Mouse (Mus musculus): Measurements from ENCODE around the gene Vps37c.
A peak's percentile ranks its signal among the peaks of the same experiment; 100 is the strongest.

Gene Vps37c

DNA sequence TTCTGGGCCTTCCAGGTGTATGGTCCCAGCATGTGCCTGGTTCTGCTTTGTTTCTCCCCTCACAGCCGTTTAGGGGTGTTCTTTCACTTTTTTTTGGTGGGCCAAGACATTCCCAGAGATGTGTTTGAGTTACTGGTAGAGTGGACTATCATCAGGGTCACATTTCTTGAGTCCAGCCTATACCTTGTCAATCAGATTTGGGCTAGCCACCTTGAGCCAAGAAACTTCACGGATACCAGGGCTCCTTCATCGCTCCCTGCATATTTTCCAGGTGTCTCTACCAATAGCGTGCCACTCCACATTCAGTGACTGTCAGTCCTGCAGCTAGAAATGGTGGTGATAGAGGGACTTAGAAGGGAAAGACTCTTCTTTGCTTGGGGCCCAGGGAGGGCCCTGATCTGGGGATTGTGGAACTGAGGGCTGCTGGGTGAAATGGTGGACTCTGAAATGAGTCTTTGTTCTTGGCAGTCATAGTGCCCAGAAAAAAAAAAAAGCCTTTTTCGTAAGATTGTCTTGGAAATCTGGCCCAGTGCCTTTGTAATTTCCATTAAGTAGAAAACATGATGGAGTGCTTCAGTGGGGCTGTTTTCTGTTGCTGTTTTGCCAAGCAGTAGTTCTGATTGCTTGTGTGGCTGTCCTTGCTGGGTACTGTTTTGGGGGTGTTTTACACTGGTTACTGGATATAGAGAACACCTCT is 1.1 kb downstream of the Vps37c start:
- no peak for DNase-seq (ENCODE audit: extremely low spot score)

GRCm38 (mm10) chr19:10690336-10690735 is 1.8 kb downstream of the Vps37c start:
- no peak for DNase-seq (ENCODE audit: extremely low spot score)

DNA sequence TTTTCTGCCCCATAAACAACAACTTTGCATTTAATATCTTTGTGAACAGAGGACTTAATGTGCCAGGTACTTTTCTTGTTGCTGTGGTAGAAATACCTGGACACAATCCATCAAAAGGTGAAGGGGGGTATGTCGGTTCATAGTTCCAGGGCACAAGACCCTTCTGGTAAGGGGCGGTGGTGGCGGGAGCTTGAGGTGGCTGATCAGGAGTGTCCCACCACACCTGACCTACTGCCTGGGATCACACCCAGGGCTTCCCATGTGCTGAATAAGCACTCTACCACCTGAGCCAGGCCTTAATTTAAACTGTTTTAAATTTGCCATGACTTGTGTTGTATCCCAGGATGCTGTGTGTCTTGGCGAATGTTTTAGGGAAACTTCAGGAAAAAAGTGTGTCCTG is 2.6 kb downstream of the Vps37c start:
- no peak for DNase-seq (ENCODE audit: extremely low spot score)

DNA sequence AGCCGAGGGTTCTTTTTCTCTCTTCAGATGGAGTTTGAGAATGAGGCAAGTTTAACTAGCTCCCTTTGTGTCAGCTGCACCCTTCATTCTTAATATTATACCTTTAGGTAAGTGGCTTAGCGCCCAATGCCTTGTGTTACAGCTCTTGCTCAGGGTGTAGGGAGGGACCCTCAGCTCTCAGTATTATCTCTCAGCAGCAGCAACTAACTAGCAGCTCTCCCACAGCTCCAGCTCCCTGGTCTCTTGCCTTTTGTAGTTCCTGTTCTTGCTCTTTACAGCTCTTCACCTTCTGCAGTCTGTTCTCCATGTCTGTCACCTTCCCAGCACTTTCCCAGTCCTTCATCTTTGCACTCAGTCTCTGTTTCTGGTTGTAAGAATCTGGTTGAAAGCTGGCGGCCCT is 3.1 kb downstream of the Vps37c start:
- DNase-seq (ENCODE audit: extremely low spot score), result no peak

- DNase-seq (ENCODE audit: extremely low spot score), result no peak
Observed at GRCm38 (mm10) chr19:10692361-10692760, 3.8 kb downstream of the Vps37c start.

GRCm38 (mm10) chr19:10693926-10694682 is 5.6 kb downstream of the Vps37c start:
- DNase-seq (ENCODE audit: extremely low spot score), result no peak

DNA sequence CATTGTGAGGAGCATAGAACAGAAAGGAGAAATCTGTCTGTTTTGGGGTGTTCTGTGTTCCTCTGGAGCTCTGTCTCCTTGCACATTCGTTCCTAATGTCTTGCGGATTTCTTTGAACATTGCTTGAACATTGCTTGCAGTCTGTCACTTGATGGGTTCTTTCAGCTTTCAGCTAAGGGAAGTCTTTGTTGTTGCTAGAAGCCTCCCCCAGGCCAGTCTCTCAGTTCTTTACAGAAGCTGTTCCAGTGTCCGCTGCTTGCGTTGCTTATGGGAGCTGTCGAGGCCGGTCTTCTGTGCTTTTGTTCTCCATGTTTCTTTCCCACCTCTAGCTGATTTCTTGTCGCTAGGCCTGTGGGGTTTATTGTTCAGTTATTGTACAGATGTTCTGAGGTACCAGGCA is 7.3 kb downstream of the Vps37c start:
- DNase-seq (ENCODE audit: extremely low spot score), result no peak

- no peak for DNase-seq (ENCODE audit: extremely low spot score)
Observed at GRCm38 (mm10) chr19:10698131-10698991, 9.8 kb downstream of the Vps37c start.

GRCm38 (mm10) chr19:10699851-10700250 is 11.3 kb downstream of the Vps37c start:
- no peak for DNase-seq (ENCODE audit: extremely low spot score)

DNA sequence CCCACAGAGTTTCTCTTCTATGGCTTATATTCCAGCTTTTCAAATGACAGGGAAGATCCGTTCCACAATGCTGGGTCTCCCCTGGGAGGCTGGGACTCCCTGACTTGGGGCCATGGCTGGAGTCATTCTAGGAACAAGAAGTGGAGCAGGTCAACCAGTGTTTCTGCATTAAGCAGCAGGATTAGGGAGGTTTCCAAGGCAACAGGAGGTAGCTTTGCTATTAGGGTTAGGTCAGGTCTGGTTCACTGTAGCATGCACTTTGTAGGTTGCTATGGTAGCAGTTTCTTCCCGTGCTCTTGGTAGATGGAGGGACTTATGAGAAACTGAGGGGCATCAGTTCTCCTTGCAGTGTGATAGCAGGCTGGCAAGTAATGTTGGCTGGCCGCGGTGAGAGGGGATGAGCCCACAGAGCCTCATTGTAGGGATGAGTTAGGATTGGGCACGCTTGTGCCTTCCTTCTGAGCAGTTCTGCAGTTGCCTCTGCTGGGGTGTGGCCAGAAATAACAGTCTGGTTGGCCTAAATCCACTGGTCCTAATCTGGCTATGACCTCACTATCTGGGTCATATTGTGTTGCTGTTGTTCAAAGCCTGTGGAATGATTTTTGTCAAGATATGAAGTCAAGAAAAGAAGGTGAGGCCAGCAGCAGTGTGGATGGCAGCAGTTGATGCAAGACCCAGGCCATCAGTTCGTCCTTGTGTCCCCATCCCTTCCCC is 12.6 kb downstream of the Vps37c start:
- DNase-seq (ENCODE audit: extremely low spot score), result no peak

DNA sequence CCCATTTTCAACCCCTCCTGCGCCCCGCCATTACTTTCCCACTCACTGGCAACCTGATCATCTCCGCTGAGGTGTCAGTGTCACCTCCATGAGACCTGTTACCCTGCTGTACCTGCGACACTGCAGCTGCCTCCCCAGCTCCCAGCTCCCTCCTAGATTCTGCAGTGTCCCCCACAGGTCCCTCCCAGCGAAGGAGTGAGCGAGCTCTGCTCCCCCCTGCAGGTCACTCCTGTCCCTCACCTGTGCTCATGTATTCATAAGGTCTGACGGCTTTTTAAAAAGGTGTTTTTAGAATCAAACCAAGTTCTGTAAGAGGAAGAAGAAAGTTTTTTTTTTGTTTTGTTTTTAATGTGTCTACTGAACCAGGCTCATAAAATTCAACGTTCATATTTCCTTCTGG is 13.6 kb downstream of the Vps37c start:
- no peak for DNase-seq (ENCODE audit: extremely low spot score)

DNA sequence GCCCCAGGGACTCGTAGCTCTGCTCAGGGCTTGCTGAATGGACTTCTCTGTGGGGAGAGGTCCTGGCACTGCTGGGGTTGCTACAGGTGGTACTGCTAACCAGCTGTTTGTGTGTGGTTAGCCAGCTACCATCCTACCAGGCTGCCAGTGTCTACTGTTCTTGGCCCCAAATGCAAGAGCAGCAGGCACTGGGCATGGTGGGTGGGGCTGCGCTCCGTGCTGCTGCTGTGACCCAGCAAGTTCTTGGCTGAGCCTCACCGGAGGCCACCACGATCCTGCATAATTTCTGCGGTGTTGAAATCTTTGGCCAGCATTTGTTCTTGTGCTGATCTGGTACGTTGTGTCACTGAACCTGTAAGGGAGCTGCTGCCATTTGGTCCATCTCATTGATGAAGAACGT is 14.9 kb downstream of the Vps37c start:
- no peak for DNase-seq (ENCODE audit: extremely low spot score)

- DNase-seq (ENCODE audit: extremely low spot score), result no peak
Observed at GRCm38 (mm10) chr19:10707087-10707875, 18.7 kb downstream of the Vps37c start.

- no peak for DNase-seq (ENCODE audit: extremely low spot score)
Observed at GRCm38 (mm10) chr19:10707881-10708280, 19.3 kb downstream of the Vps37c start.

GRCm38 (mm10) chr19:10708900-10709299 is 20.4 kb downstream of the Vps37c start:
- DNase-seq (ENCODE audit: extremely low spot score), result no peak

GRCm38 (mm10) chr19:10709360-10710087 is 21.0 kb downstream of the Vps37c start:
- DNase-seq (ENCODE audit: extremely low spot score), result peak; percentile 92

GRCm38 (mm10) chr19:10710088-10710511 is 21.6 kb downstream of the Vps37c start:
- peak; percentile 45 for DNase-seq (ENCODE audit: extremely low spot score)

GRCm38 (mm10) chr19:10710751-10711150 is 22.2 kb downstream of the Vps37c start:
- no peak for DNase-seq (ENCODE audit: extremely low spot score)

- DNase-seq (ENCODE audit: extremely low spot score), result no peak
Observed at GRCm38 (mm10) chr19:10712194-10712593, 23.7 kb downstream of the Vps37c start.

- no peak for DNase-seq (ENCODE audit: extremely low spot score)
Observed at GRCm38 (mm10) chr19:10712646-10713045, 24.1 kb downstream of the Vps37c start.

All from embryo, embryonic 9.5 days (tissue).